Mouse (Mus musculus) limb, embryonic 10.5 days (tissue): ENCODE data around the gene Msmo1. TPM values are rescaled to one million over a fixed set of nuclear protein-coding genes. Genes with fewer than 3 reads are reported as not detected.

ENCODE experiments used
- DNase-seq: peaks from one replicate; pipeline ENCODE4 v3.0.0-alpha.2; 2017; ENCODE audit warnings: low spot score
- H3K27ac ChIP-seq: fragments of 300-500 bp; sonication (generic); 2 replicates; pipeline ENCODE4 v1.5.1; 2016; ENCODE audit warnings: mild to moderate bottlenecking
- H3K27me3 ChIP-seq: fragments of 300-500 bp; sonication (generic); 2 replicates; pipeline ENCODE4 v1.6.1; 2016; ENCODE audit warnings: low read depth, mild to moderate bottlenecking; ENCODE audit not compliant: poor library complexity, severe bottlenecking
- H3K36me3 ChIP-seq: fragments of 300-500 bp; sonication (generic); 2 replicates; pipeline ENCODE4 v1.6.1; 2016; ENCODE audit warnings: mild to moderate bottlenecking, moderate library complexity
- H3K4me1 ChIP-seq: fragments of 300-500 bp; sonication (generic); 2 replicates; pipeline ENCODE4 v1.6.1; 2016
- H3K4me3 ChIP-seq: fragments of 300-500 bp; sonication (generic); 2 replicates; pipeline ENCODE4 v1.5.1; 2016; ENCODE audit warnings: mild to moderate bottlenecking, moderate library complexity
- H3K9me3 ChIP-seq: fragments of 300-500 bp; sonication (generic); replicated peaks from 2 replicates; pipeline ENCODE4 v1.6.1; 2016; ENCODE audit warnings: mild to moderate bottlenecking
- WGBS: fragments of 180-500 bp; shearing (Covaris S2); methylation state at CpG from one replicate; pipeline ENCODE4 v1.1.7; 2016; 5-methylcytosine and 5-hydroxymethylcytosine counted together
- polyA plus RNA-seq: library from polyadenylated mRNA; unstranded; fragments of >200 nt; fragmentation: Nextera tagmentation; extraction: Ambion mirVana; gene quantifications from 2 replicates; pipeline ENCODE4 v1.2.1, GENCODE M21; 2016

Gene Msmo1
- polyA plus RNA-seq: 141 and 150 TPM in 2 replicates

DNA sequence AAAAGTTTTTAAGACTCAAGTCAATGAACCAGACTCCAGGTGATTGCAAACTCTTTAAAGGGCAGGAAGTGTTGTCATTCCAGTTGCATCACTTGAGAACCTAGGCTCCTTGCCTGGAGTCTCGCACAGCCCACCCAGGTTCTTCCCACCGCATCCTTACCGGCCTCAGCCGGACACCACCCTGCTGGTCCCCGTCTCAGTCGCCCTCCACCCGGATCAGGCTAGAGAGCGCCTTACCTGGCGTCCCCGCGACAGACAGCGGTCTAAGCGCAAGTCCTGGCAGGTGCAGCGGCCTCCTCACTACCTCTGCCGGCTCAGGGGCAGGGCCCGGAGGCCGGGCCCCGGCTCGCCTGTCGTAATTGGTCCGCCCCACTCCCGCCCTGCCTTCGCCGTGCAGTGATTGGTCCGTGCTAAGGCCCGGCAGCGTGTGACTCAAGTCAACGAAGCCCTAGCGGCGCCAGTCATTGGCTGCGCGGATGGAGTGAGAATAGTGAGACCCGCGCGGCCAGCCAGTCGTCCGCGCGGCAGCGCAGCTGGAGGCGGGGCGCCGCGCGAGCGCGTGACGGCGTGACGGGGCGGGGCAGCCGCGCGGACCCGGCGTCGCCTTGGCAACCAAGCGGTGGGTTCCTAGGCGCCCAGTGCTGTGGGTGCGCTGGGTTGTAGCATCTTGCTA is at the start of gene Msmo1:
Msmo1 (minus strand) TSS at position 522 of the 673 bp plus-strand sequence.
- Histone ChIP-seq H3K36me3 (peaks cover 28% of the 10 kb centered on the region), H3K9me3 (no peaks in the 10 kb centered on the region), H3K4me1 (peaks cover 11% of the 10 kb centered on the region; the same call in 1 of the 2 replicates), H3K4me3 (peak within 1 kb of the TSS; percentile 86), H3K27ac (peak within 1 kb of the TSS; percentile 88), H3K27me3 (no peaks in the 10 kb centered on the region)
- under 1% methylated on average over 60 of the region's 60 CpGs for WGBS
- peak; percentile 92 for DNase-seq

DNA sequence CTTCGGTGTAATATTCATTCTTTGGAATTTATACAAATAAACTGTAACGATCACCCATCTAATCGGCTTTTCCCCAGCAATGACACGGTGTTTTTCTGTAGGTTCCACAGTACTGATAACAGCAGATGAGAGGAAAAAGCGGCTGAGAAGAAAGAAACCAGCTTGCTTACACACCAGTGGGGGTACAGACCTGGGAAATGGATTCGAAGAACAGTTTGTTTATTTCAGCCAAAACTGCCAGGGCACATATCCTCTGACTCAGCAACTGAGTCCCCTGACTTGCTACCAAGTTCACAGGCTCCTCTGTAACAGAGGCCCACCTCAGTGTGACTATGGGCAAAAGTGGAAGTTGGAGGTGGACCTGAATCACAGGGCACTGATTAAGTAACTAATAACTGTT is 48.4 kb upstream of the Msmo1 start:
- no peak for DNase-seq
- H3K4me3 ChIP-seq: no peak overlapping the region
- no peaks in the 10 kb centered on the region for H3K4me1 ChIP-seq
- H3K27ac ChIP-seq: no peak overlapping the region
- no peaks in the 10 kb centered on the region for H3K27me3 ChIP-seq
- no peaks in the 10 kb centered on the region for H3K9me3 ChIP-seq
- 93% methylated on average over 6 of the region's 6 CpGs for WGBS
- peaks cover 5% of the 10 kb centered on the region; the same call in 1 of the 2 replicates for H3K36me3 ChIP-seq

DNA sequence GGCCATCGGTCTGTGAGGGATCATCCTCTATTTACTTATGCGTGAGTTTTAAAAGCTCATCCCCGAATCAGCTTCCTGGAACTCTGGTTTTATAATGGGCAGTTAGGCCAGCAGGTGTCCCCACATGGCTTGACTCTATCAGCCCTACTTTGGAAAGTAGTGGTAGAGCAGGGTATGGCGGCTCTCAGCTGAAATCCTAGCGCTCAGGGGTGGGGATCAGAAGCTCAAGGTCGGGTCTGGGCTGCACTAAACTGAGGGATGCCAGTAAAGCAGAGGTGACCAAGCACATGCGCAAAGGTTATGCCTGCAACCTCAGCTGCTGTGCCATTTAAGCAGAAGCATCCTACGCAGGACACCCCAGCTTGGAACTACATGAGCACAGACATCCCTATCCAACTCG is 44.3 kb upstream of the Msmo1 start:
- H3K9me3 ChIP-seq: no peaks in the 10 kb centered on the region
- H3K27me3 ChIP-seq: no peaks in the 10 kb centered on the region
- H3K36me3 ChIP-seq: peaks cover 7% of the 10 kb centered on the region; the same call in 1 of the 2 replicates
- no peak for DNase-seq
- 77% methylated on average over 9 of the region's 9 CpGs for WGBS
- no peak overlapping the region for H3K27ac ChIP-seq
- H3K4me1 ChIP-seq: no peaks in the 10 kb centered on the region
- no peak overlapping the region for H3K4me3 ChIP-seq

DNA sequence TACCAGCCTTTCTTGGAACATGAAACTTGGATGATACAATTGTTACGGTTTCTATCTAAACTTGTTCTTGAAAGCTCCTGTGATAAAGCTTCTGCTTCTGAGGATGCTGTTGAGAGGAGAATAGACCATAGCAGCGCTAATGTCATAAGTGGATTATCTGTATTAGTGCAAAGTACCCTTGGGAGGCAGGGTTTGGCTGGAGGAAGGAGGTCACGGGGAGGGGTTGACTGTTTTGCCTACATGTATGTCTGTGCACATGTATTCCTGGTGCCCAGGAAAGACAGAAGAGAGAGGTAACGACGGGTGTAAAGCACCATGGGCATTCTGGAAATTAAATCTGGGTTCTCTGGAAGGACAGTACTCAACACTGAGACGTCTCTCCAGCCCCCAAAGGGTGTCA is 40.5 kb upstream of the Msmo1 start:
- Histone ChIP-seq H3K27me3 (no peaks in the 10 kb centered on the region), H3K27ac (no peak overlapping the region), H3K9me3 (no peaks in the 10 kb centered on the region), H3K4me1 (no peaks in the 10 kb centered on the region), H3K36me3 (peaks cover 12% of the 10 kb centered on the region), H3K4me3 (no peak overlapping the region)
- 96% methylated on average over 6 of the region's 6 CpGs for WGBS
- DNase-seq: no peak

DNA sequence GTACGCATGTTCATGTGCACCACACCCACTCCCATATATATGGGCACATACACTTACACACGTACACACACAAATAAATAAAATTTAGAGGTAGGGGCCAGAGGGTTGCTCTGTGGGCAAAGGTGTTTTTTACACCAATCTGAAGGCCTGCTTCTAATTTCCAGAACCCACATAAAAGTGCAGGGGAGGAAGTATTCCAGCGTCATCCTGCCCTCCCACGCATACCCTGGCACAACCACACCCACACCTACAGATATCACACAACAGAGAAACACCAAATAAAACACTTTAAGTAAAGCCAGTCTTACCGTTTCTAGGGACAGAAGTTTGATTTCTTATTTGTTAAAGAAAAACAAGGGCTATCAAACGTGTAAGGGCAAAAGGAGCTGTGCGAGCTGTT is 37.2 kb upstream of the Msmo1 start:
- Histone ChIP-seq H3K36me3 (peaks cover 16% of the 10 kb centered on the region; the same call in 1 of the 2 replicates), H3K4me1 (no peaks in the 10 kb centered on the region), H3K27ac (no peak overlapping the region), H3K4me3 (no peak overlapping the region), H3K9me3 (no peaks in the 10 kb centered on the region), H3K27me3 (no peaks in the 10 kb centered on the region)
- no peak for DNase-seq
- WGBS: 93% methylated on average over 7 of the region's 7 CpGs

DNA sequence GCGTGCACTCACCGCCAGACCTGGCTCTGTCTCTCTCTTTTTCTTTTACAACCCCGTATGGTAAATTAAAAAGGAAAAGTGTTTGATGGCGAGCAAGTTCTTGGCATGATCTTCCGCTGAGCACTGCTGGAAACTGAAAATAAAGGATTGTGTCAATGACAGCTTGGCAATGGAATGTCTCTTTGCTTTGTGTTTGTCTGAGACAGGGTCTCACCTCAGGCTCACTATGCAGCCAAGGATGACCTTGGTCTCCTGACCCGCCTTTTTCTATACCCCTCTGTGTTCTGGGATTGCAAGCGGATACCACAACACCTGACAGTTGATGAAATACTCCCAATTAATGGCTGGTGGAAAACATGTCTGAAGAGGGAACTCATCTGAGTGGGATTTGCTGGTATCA is 36.0 kb upstream of the Msmo1 start:
- H3K36me3 ChIP-seq: peaks cover 16% of the 10 kb centered on the region; the same call in 1 of the 2 replicates
- no peak overlapping the region for H3K4me3 ChIP-seq
- no peak overlapping the region for H3K27ac ChIP-seq
- H3K27me3 ChIP-seq: no peaks in the 10 kb centered on the region
- no peak for DNase-seq
- no peaks in the 10 kb centered on the region for H3K9me3 ChIP-seq
- WGBS: 94% methylated on average over 7 of the region's 7 CpGs
- no peaks in the 10 kb centered on the region for H3K4me1 ChIP-seq

DNA sequence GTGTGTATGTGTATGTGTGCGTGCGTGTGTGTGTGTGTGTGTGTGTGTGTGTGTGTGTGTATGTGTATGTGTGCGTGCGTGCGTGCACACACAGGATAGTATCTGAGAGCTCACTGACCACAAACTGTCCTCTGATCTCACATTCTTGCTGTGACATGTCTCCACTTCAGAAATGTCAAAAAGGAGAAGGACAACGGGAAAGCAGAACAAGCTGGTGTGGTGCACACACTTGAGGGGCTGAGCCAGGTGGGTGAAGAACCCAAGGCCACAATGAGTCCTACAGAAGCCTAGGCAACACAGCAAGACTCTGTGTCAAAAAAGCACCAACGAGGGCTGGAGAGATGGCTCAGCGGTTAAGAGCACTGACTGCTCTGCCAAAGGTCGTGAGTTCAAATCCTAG is 35.1 kb upstream of the Msmo1 start:
- 91% methylated on average over 9 of the region's 9 CpGs for WGBS
- DNase-seq: no peak
- Histone ChIP-seq H3K9me3 (no peaks in the 10 kb centered on the region), H3K27me3 (no peaks in the 10 kb centered on the region), H3K4me3 (no peak overlapping the region), H3K36me3 (peaks cover 14% of the 10 kb centered on the region; the same call in 1 of the 2 replicates), H3K4me1 (peaks cover 7% of the 10 kb centered on the region; the same call in 1 of the 2 replicates), H3K27ac (no peak overlapping the region)

DNA sequence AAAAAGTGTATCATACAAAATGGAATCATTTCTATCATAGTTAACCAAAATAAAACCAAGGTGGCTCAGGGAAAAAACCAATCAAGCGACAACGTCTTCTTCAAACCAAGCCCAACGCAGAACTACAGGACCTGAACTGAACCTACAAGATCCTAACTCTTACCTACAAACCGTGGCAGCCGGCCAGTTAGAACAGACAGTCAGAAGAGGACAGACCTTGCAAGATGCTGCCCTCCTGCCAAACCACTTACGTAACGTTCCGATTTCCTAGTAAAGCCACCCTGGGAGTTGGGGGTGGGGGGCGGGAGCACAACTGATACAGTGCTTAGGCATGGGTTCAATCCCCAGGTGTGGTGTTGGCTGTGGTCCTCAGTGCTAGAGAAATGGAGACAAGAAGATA is 33.5 kb upstream of the Msmo1 start:
- H3K36me3 ChIP-seq: peaks cover 14% of the 10 kb centered on the region; the same call in 1 of the 2 replicates
- 94% methylated on average over 9 of the region's 9 CpGs for WGBS
- no peak overlapping the region for H3K27ac ChIP-seq
- DNase-seq: no peak
- no peak overlapping the region for H3K4me3 ChIP-seq
- H3K4me1 ChIP-seq: peaks cover 7% of the 10 kb centered on the region; the same call in 1 of the 2 replicates
- H3K9me3 ChIP-seq: no peaks in the 10 kb centered on the region
- no peaks in the 10 kb centered on the region for H3K27me3 ChIP-seq

DNA sequence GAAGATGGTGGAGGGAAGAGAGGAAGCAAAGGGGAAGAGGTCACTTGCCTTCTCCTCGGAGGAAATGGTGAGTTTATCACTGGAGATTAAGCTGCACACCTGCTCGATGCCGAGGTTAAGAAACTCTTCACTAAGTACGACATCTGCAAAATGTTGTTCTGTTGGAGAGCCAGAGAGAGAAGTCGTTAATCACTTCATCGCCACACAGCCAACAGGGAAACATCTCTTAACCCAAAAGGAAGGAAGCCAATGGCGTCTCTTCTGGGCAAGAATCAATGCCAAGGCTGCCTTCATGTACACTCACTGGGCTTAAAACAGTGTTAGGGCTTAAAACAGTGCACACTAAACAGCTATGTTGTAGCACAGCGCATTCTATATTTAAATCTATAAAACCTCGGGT is 30.5 kb upstream of the Msmo1 start:
- Histone ChIP-seq H3K9me3 (no peaks in the 10 kb centered on the region), H3K4me1 (peaks cover 7% of the 10 kb centered on the region; the same call in 1 of the 2 replicates), H3K36me3 (peaks cover 12% of the 10 kb centered on the region), H3K4me3 (no peak overlapping the region), H3K27ac (no peak overlapping the region), H3K27me3 (no peaks in the 10 kb centered on the region)
- WGBS: 72% methylated on average over 9 of the region's 9 CpGs
- DNase-seq: no peak

DNA sequence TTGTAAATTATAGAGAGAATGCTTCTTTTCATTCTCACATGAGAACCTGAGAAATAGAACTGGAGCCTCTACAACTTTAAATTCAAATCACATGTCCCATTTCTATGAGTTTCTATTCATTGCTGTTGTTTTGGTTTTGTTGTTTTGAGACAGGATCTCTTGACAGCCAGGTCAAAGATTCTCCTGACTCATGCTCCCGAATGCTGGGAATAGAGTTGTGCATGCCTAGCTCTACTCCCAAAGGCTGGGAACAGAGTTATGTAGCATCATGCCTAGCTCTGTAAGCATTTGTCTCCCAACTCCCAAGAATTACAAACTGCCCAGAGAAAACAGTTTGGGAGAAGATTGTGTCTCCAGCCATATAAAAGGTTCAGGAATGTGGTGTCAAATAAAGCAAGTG is 29.2 kb upstream of the Msmo1 start:
- no peaks in the 10 kb centered on the region for H3K27me3 ChIP-seq
- H3K4me1 ChIP-seq: peaks cover 7% of the 10 kb centered on the region; the same call in 1 of the 2 replicates
- H3K36me3 ChIP-seq: peaks cover 9% of the 10 kb centered on the region
- H3K4me3 ChIP-seq: no peak overlapping the region
- 93% methylated on average over 1 of the region's 1 CpGs for WGBS
- DNase-seq: no peak
- no peak overlapping the region for H3K27ac ChIP-seq
- H3K9me3 ChIP-seq: no peaks in the 10 kb centered on the region

DNA sequence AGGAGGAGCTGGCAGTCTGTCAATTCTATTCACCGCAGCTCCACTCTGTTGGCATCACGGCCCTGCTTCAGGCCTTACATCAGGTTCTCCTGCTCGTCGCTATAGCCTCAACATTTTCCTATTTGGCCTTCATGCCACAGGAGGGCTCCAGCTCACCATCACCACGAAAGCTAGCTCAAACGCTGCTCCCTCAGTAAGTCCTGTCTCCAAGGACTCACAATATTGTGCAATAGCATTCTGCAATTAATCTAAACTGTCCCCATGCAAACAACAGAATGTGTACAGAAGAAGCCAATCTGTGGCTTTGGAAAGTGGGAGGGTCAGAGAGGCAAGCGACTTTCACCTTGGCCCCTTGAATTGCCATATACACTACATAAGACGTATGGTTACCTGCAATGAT is 27.8 kb upstream of the Msmo1 start:
- no peak overlapping the region for H3K27ac ChIP-seq
- H3K4me3 ChIP-seq: no peak overlapping the region
- H3K4me1 ChIP-seq: peaks cover 7% of the 10 kb centered on the region; the same call in 1 of the 2 replicates
- H3K36me3 ChIP-seq: peaks cover 13% of the 10 kb centered on the region
- H3K27me3 ChIP-seq: no peaks in the 10 kb centered on the region
- no peaks in the 10 kb centered on the region for H3K9me3 ChIP-seq
- WGBS: 91% methylated on average over 8 of the region's 8 CpGs
- no peak for DNase-seq

DNA sequence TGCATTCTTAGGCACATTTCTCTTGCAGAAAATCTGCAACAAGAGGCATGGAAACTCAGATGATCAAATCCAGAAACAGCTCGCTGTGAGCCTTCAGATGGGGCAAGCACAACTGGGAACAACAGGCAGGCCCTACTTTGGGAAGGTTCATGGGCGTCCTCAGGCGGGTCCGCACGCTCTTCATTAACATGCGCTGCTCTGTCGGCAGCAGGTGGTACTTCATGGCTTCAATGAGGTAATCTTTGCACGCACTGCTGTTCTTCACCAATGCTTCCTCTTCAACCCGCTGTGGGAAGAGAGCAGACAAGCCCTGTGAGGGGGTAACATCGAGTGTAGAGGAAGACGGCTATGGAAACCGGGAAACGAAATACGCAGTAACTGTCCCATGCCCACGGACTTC is 24.4 kb upstream of the Msmo1 start:
- WGBS: 95% methylated on average over 15 of the region's 15 CpGs
- peaks cover 37% of the 10 kb centered on the region for H3K36me3 ChIP-seq

DNA sequence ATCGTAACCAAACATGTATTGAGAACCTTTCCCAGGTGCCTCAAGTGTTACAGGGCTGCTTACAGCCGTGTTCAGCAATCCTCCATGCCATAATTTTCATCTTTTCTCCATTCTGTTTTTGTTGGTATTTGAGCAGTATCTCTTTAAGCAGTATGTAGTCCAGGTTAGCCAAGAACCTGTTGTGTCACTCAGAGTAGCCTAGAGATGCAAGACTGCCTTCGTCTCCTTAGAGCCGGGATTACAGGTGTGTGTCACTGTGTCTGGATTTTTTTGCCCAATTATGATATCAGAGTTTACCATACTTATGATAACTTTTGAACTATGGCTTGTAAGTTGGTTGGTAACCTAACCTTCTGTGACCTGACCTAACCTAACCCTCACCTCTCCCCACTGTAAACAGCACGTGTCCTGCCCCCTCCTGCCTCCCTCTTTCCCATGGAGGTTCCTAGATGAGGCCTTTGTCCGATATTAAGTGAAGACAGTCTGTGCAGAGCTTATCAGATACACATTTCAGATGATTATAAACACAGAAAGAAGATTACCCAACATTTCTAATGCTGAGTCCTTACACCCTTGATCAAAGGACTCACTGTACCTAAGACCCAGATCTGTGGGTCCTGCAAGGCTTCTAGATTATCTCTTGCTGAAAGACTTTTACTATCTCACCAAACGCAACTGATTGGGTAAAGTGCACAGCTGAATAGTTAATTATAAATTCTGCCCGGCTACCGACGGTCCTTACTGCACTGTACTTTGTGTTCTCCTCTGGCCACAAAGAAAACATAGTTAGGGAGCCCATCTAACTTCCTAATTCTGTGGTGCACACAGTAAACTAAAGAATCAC is 12.8 kb upstream of the Msmo1 start:
- no peaks in the 10 kb centered on the region for H3K9me3 ChIP-seq
- 91% methylated on average over 10 of the region's 10 CpGs for WGBS

More for the DNA sequence above, 24.4 kb upstream of the Msmo1 start:
- no peak for DNase-seq
- H3K27ac ChIP-seq: no peak overlapping the region
- no peak overlapping the region for H3K4me3 ChIP-seq
- no peaks in the 10 kb centered on the region for H3K4me1 ChIP-seq
- H3K27me3 ChIP-seq: no peaks in the 10 kb centered on the region
- H3K9me3 ChIP-seq: no peaks in the 10 kb centered on the region

More for the DNA sequence above, 12.8 kb upstream of the Msmo1 start:
- no peaks in the 10 kb centered on the region for H3K27me3 ChIP-seq
- H3K4me1 ChIP-seq: no peaks in the 10 kb centered on the region
- peaks cover 29% of the 10 kb centered on the region for H3K36me3 ChIP-seq
- DNase-seq: no peak
- no peak overlapping the region for H3K4me3 ChIP-seq
- no peak overlapping the region for H3K27ac ChIP-seq
